Mouse (Mus musculus) CD4-positive naive resting alpha-beta T cell, adult 76 days (primary cell): ENCODE measurements around the gene Plekho2. TPM values are rescaled to one million over a fixed set of nuclear protein-coding genes. Genes with fewer than 3 reads are reported as not detected.

Experiments
- total RNA-seq: library from RNA; stranded (reverse); gene quantifications from one replicate; pipeline ENCODE4 v1.2.4, GENCODE M21; 2023

Plekho2 gene
- 46.0 TPM for total RNA-seq

DNA sequence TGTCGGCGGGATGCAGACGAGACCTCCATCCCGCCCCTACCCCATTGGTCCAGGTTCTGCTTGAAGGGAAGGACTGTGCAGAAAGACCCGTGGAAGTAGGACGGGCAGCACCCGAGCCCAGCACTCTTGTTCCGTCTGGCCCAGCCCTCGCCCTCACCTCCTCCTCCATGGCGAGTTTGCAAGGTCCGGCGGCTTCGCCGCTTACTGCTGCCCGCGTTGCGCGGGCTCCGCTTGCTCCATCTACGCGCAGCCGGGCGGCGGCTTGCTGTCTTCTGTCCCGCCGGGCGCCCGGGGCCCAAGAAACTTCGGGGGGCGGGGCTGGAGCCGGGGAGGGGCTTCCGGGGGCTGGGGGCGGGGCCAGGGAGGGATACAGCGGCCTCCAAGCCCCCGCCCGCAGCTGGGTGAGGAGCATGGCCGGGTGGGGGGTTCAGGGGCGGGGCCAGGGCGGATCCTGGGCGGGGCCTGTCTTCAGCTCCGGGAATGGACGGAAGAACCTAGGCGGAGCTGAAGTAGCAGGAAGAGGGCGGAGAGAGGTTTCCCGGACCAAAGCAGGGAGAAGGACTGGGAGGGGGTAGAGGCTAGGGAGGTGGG lies at the start of gene Plekho2:
Plekho2 (minus strand) TSS at position 260 of the 591 bp plus-strand sequence.

DNA sequence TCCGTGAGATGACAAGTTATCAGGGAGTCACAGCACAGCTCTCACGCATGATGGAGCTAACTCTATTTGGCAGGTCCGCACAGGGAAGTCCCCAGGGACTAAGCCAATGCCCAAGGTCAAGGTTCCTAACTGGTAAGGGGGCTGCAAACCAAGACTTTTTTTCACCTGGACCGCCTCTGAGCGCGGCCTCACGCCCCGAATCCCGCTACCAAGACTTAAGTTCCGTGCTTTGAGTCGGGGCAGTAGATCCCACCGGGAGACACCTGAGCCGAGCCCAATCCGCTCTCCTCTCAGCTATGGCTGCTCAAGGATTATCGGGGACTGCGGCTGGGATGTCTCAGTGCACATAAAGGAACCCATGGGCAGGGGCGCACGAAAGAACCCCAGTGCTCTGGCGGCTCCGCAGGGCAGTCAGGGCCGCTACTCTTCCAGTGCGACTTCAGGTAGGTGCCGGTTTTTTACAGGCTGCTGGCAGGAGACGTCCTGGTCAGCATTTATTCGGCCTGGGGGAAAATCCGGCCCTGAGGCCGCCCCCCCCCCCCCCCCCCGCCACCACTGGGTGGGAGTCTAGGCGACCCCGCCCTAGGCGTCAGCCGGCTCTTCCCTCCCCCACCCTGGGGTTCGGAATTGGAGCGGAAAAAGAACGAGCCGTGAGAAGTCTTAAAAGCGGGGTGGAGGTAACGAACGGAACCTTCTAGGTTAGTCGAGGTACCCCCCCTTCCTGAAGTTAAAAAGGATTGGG lies 49.4 kb upstream of the Plekho2 start, which contains the start of gene Rbpms2:
Rbpms2 (plus strand) TSS at position 624 of the 742 bp plus-strand sequence.

DNA sequence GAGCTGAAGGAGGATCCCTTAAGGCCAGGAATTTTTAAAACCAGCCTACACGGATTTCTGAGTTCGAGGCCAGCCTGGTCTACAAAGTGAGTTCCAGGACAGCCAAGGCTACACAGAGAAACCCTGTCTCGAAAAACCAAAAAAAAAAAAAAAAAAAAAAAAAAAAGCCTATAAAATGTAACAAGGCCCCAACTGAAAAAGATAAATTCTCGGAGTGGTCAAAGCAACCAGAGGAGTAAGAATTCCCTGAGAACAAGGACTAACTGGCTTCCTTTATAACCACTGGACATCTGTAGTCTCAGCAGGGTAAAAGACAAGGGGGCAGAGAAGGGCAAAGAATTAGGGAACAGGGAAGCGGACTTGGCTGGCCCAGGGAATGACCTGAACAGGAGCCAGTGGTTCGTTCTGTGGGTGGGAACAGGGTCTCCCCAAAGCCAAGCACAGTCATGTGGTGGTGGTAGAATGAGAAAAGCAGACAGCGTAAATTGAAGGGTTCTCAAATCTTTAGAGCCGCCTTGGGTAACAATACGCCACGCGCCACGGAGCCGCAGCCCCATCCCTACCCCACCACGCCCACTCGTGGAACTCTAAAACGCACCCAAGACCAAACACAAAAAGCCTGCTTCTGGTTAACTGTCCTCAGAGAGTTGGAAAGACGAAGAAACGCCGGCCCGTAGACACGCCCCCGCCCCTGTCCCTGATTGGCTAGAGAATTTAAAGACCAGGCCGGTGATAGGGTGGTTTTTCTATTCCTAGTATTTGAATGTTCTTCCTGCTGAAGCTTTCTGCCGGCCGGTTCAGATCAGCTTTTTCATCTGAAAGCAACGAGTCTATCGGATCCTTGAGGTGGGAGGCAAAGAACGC lies 6.8 kb upstream of the Plekho2 start, which contains the start of gene Pif1:
Pif1 (plus strand) TSS at position 755 of the 864 bp plus-strand sequence.

DNA sequence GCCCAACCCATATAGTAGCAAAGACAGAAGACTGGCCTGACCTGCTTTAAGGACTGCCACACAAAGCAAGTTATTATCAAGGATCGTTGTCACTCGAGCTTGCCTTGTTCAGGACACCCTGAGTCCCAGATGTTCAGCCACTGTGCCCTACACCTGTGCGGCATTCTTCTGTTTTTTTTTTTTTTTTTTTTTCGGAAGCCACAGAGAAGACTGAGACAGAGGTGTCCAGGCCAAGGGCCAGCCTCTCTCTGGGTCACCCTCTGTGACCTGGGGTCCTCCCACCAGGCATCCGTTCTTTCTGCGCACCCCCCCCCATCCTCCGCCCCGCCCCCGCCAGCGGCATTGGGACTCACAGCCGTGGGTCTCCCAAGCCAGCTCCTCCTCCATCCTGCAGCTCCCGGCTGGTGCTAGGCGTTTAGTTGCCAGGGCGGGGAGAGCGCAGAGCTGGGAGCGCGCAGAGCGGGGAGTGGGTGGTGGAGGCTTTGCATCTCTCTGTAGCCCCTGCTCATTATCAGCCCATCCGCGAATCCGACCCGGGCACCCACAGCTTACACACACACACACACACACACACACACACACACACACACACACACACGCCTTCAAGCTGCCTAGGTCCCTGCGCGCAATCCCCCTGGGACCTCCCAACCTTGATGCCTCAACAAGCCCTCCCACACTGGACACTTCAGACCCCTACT lies 59.9 kb downstream of the Plekho2 start, which contains the start of gene Ankdd1a:
Ankdd1a (minus strand) TSS at position 387 of the 698 bp plus-strand sequence.

Other genes with a start within 250 kb of the Plekho2 start
- gene Pdcd7, start 233.9 kb downstream of the Plekho2 start, total RNA-seq = 16.7 TPM
- gene Ubap1l, start 219.0 kb downstream of the Plekho2 start, total RNA-seq = 0.88 TPM
- not detected for gene Kbtbd13, start 188.4 kb downstream of the Plekho2 start, total RNA-seq
- gene Rasl12, start 181.5 kb downstream of the Plekho2 start, total RNA-seq = not detected
- not detected for gene Slc51b, start 157.1 kb downstream of the Plekho2 start, total RNA-seq
- gene Mtfmt, start 144.3 kb downstream of the Plekho2 start, total RNA-seq = 26.2 TPM
- 57.0 TPM for gene Spg21, start 119.1 kb downstream of the Plekho2 start, total RNA-seq
- gene Ankdd1a, start 59.8 kb downstream of the Plekho2 start, total RNA-seq = not detected
- gene Pif1, start 7.1 kb upstream of the Plekho2 start, total RNA-seq = 1.9 TPM
- 0.79 TPM for gene Rbpms2, start 49.6 kb upstream of the Plekho2 start, total RNA-seq
- 23.4 TPM for gene Oaz2, start 88.0 kb upstream of the Plekho2 start, total RNA-seq
- 22.3 TPM for gene Zfp609, start 247.5 kb upstream of the Plekho2 start, total RNA-seq